Mouse (Mus musculus) liver, embryonic 14.5 days (tissue): ENCODE measurements around the gene Prss43. TPM values are rescaled to one million over a fixed set of nuclear protein-coding genes. Genes with fewer than 3 reads are reported as not detected.

ENCODE experiments used
- ATAC-seq: fragments of 200-750 bp; cut with Nextera tagmentation; 2 replicates; pipeline ENCODE4 v1.8.0; 2017; ENCODE audit warnings: moderate number of reproducible peaks, mild to moderate bottlenecking, moderate library complexity; ENCODE audit not compliant: insufficient read depth
- DNase-seq, 3 experiments: peaks; one replicate each; pipeline ENCODE4 v3.0.0-alpha.2; 2012 to 2013; ENCODE audit warnings: low read depth in 3 of 3, low spot score in 3 of 3
- H3K27ac ChIP-seq: fragments of 300-500 bp; sonication (generic); 2 replicates; pipeline ENCODE4 v1.5.1; 2014; ENCODE audit warnings: moderate library complexity, mild to moderate bottlenecking, control low read depth, inconsistent platforms
- H3K27me3 ChIP-seq: fragments of 300-500 bp; sonication (generic); 2 replicates; pipeline ENCODE4 v1.6.1; 2014; ENCODE audit warnings: mild to moderate bottlenecking, low read length, moderate library complexity; ENCODE audit not compliant: control insufficient read depth, insufficient read depth
- H3K36me3 ChIP-seq: fragments of 300-500 bp; sonication (generic); replicated peaks from 2 replicates; pipeline ENCODE4 v1.6.1; 2014; ENCODE audit warnings: low read depth; ENCODE audit not compliant: control insufficient read depth, insufficient read depth
- H3K4me1 ChIP-seq, 2 experiments: fragments of 200-500 bp in 1 of 2; fragments of 300-500 bp in 1 of 2; sonication (generic) in 1 of 2; replicated peaks; 2 replicates each; pipeline ENCODE4 v1.6.1; 2012 to 2014; ENCODE audit warnings: antibody characterized with exemption in 1 of 2, inconsistent platforms in 1 of 2, low read length in 1 of 2; ENCODE audit not compliant: control insufficient read depth in 2 of 2, insufficient read depth in 2 of 2
- H3K4me2 ChIP-seq: fragments of 300-500 bp; sonication (generic); 2 replicates; pipeline ENCODE4 v1.6.1; 2014; ENCODE audit warnings: low read depth, mild to moderate bottlenecking, control low read depth, moderate library complexity
- H3K4me3 ChIP-seq, 2 experiments: fragments of 200-500 bp in 1 of 2; fragments of 300-500 bp in 1 of 2; sonication (generic) in 1 of 2; 2 replicates each; pipeline ENCODE4 v1.5.1; 2012 to 2014; ENCODE audit warnings: low read depth in 2 of 2, low read length in 2 of 2, mild to moderate bottlenecking in 2 of 2, control low read depth in 1 of 2, inconsistent platforms in 1 of 2, moderate library complexity in 1 of 2; ENCODE audit not compliant: insufficient read depth in 1 of 2
- H3K9ac ChIP-seq: fragments of 300-500 bp; sonication (generic); replicated peaks from 2 replicates; pipeline ENCODE4 v1.6.1; 2014; ENCODE audit warnings: mild to moderate bottlenecking, control low read depth, moderate library complexity
- H3K9me3 ChIP-seq: fragments of 300-500 bp; sonication (generic); 2 replicates; pipeline ENCODE4 v1.6.1; 2016; ENCODE audit warnings: low read length, mixed read lengths; ENCODE audit not compliant: control insufficient read depth
- CTCF ChIP-seq: IDR thresholded peaks from 2 replicates; pipeline ENCODE4 v1.5.1; 2016; ENCODE audit warnings: antibody characterized with exemption, low read depth, control low read depth
- EP300 ChIP-seq: IDR thresholded peaks from 2 replicates; pipeline ENCODE4 v1.6.1; 2016; ENCODE audit warnings: antibody characterized with exemption, low read depth
- WGBS: fragments of 180-500 bp; shearing (Covaris S2); extraction: QIAGEN DNeasy Blood & Tissue Kit; methylation state at CpG from one replicate; pipeline ENCODE4 v1.1.7; 2014; ENCODE audit not compliant: insufficient replicate concordance; 5-methylcytosine and 5-hydroxymethylcytosine counted together
- polyA plus RNA-seq, 2 experiments: library from polyadenylated mRNA; depleted of rRNA in 1 of 2; stranded (reverse) in 1 of 2; unstranded in 1 of 2; fragments of >200 nt; fragmentation: Nextera tagmentation in 1 of 2; extraction: Ambion mirVana in 1 of 2; gene quantifications; 2 replicates each; pipeline versions ENCODE4 v1.2.1 to v1.2.3; 2012 to 2014

The Prss43 gene
- polyA plus RNA-seq, 2 experiments: not detected

DNA sequence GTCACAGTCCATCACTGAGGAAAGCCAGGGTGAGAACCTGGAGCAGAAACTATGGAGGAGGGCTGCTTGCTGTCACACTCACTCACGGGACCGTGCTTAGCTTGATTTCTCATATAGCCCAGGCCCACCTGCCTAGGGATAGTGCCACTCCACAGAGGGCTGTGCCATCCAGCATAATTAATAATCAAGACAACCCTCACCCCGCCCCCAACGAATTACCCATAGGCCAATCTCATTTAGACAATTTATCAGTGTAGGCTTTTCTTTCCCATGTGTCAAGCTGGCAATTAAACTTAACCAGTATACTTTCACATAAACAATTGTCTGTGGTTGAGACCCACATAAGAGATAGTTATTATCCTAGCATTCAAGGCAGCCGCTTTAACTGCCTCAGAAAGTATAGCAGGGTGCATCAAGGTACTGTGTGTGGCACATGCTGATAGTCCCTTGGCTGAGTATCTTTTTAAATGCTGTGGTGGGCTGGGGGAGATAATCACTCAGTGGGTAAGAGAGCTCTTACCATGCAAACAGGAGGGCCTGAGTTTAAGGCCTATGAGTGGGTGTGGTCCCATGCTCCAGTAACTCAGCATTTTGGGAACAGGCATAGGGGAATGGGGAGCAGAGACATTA is 32.6 kb downstream of the Prss43 start:
- H3K4me1 ChIP-seq: peaks cover 7 to 28% of the 10 kb centered on the region in 2 experiments
- no peak overlapping the region; the same call in 1 of the 2 replicates for H3K9ac ChIP-seq
- peak; percentile 93 for ATAC-seq
- TF ChIP-seq CTCF (no peak), EP300 (peak; percentile 93)
- 25% methylated on average over 5 of the region's 5 CpGs for WGBS
- peak overlapping the region; percentile 80 for H3K4me2 ChIP-seq
- H3K9me3 ChIP-seq: no peaks in the 10 kb centered on the region
- peak overlapping the region; percentile 51 to 58 for H3K4me3 ChIP-seq
- H3K36me3 ChIP-seq: no peaks in the 10 kb centered on the region
- H3K27ac ChIP-seq: peak overlapping the region; percentile 77
- DNase-seq: peak in 2 of 3 experiments; percentile 51
- no peaks in the 10 kb centered on the region for H3K27me3 ChIP-seq

DNA sequence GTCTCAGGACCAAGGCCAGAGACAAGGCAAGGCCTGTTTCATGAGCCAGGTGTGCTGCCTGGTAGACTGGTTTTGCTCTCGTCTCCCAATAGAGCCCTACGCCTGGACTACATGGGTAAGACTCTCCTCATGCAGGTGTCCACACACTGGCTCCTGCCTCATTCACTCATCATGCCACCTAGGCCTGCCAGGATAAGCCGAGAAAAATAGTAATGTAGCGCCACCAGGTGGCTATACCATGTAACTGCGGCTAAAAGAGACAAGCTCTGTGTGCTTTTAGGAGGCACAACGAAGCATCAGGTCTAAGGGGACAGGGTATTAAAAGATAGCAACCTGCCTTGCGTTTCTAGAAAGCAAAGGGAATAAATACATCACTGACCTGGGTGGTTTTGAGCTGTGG is 44.5 kb downstream of the Prss43 start:
- H3K27me3 ChIP-seq: peaks cover 13% of the 10 kb centered on the region
- no peaks in the 10 kb centered on the region for H3K9me3 ChIP-seq
- no peak for ATAC-seq
- no peaks in the 10 kb centered on the region for H3K36me3 ChIP-seq
- no peak overlapping the region for H3K27ac ChIP-seq
- H3K9ac ChIP-seq: no peak overlapping the region
- no peak overlapping the region for H3K4me3 ChIP-seq
- 8% methylated on average over 7 of the region's 7 CpGs for whole genome bisulfite sequencing
- TF ChIP-seq CTCF (peak; percentile 88), EP300 (no peak)
- peak in 1 of 3 experiments; percentile 42 for DNase-seq
- H3K4me1 ChIP-seq: 0 out of 4 replicates have a peak, but pooled peaks cover 0 to 2% of the 10 kb centered on the region in 2 experiments
- no peak overlapping the region for H3K4me2 ChIP-seq

DNA sequence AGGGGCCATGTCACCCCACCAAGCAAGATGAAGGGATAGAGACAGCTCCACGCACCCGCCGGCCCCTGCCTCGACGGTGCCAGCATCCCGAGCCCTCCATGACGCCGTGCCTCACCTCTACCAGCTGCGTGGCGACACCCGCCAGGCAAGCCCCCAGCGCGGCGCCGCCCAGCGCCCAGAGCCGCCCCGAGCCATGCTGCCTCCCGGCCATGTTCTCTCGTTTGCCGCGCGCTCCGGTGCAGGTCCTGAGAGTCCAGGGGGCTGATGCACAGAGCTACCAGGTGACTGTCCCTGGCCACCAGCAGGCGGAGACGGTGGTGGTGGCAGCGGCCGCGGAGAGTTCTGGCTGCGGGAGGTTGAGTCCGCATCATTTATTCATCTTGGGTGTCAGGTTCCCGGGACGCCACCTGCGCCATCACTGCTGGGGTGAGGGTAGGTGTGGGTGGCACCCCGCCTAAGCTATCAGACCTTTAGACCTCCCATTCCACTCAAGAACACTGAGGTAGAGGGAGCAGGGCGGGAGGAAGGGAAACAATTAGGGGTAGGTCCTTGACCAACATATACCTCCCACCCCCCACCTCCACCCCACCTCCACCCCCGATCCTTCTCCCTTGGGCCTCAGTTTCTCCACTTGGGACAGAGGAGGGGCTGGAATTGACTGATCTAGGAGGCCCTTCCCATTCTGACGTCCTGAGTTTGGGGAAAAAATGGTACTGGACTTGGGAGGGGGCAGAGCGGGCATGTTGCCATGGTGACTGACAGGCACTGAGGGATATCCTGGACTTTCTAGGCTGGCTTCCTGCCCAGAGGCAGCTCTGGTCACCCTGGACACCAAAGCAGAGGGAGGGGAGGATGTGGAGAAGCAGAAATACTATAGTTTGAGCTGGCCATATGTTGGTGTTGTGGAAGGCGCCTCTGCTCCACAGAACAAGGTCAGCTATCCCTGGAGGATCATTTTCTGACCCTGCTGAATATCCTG is 47.5 kb downstream of the Prss43 start:
- TF ChIP-seq EP300 (no peak), CTCF (no peak)
- ATAC-seq (no peak), DNase-seq (no peak)
- Histone ChIP-seq H3K4me3 (no peak overlapping the region), H3K27ac (no peak overlapping the region), H3K4me1 (peaks cover 0 to 7% of the 10 kb centered on the region in 2 experiments; a peak in 1 of 4 replicates), H3K4me2 (no peak overlapping the region; the same call in 1 of the 2 replicates), H3K9ac (no peak overlapping the region), H3K27me3 (peaks cover 14% of the 10 kb centered on the region), H3K36me3 (no peaks in the 10 kb centered on the region), H3K9me3 (no peaks in the 10 kb centered on the region)
- WGBS: 13% methylated on average over 40 of the region's 40 CpGs

DNA sequence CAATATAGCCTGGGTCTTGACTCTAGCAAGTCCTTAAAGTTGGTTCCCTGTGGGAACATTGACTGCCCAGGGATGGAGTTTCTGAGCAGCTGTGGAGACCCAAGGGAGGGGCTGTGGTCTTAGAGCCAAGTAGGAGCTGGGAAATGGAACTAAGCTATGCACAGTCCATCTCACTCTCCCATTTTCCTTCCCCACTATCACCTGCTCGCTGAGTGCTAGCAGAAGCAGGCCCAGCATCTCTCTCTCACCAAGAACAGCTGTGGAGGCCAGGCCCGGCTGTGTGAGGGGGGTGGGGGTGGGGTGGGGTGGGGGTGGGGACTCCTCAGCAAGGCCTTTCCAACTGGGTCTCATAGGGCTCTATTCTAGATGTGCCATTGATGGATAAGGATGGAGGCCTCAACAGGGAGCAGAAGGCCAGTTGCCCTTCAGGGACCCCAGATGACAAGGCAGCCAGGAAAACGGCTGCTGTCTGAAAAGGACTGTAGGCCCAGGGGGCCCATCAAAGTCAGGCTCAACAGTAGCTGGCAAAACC is 48.2 kb downstream of the Prss43 start:
- Histone ChIP-seq H3K9ac (no peak overlapping the region), H3K27me3 (peaks cover 22% of the 10 kb centered on the region), H3K27ac (no peak overlapping the region), H3K4me1 (peaks cover 0 to 7% of the 10 kb centered on the region in 2 experiments; a peak in 1 of 4 replicates), H3K4me2 (no peak overlapping the region), H3K36me3 (no peaks in the 10 kb centered on the region), H3K4me3 (no peak overlapping the region), H3K9me3 (no peaks in the 10 kb centered on the region)
- no peak for TF ChIP-seq CTCF
- no peak for TF ChIP-seq EP300
- 23% methylated on average over 3 of the region's 3 CpGs for WGBS
- ATAC-seq (no peak), DNase-seq (no peak)

DNA sequence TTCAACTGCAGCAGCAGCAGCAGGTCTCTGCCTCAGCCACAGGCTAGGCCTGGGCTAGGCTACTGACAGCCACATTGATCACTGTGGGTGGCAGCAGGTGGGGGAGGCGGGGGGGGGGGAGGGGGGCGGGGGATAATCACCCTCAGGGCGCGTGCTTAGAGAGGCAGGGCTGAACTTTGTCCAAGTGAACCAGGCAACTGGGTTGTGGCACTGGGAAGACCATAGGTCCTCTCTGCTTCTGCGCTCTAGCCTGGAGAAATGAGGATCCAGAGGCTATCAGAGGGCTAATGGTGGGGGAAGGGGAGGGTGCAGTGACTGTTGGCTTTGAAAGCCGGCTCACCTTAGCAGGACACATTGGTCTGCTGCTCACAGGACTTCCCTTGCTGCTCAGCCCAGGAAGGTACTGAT is 48.8 kb downstream of the Prss43 start:
- Histone ChIP-seq H3K4me1 (peaks cover 0 to 7% of the 10 kb centered on the region in 2 experiments; a peak in 1 of 4 replicates), H3K36me3 (no peaks in the 10 kb centered on the region), H3K4me3 (no peak overlapping the region), H3K9me3 (no peaks in the 10 kb centered on the region), H3K27ac (no peak overlapping the region), H3K27me3 (peaks cover 28% of the 10 kb centered on the region), H3K4me2 (no peak overlapping the region), H3K9ac (no peak overlapping the region)
- ATAC-seq (peak; percentile 62), DNase-seq (no peak)
- 43% methylated on average over 4 of the region's 6 CpGs for WGBS
- no peak for TF ChIP-seq EP300
- no peak for TF ChIP-seq CTCF
